Mouse (Mus musculus) thymus, adult 18-20 months (tissue): ENCODE measurements around the gene Atad5.

Source experiments
- DNase-seq, 2 experiments: peaks; one replicate each; pipeline ENCODE4 v3.0.0; 2022; ENCODE audit warnings: mixed read lengths in 2 of 2

The Atad5 gene

DNA sequence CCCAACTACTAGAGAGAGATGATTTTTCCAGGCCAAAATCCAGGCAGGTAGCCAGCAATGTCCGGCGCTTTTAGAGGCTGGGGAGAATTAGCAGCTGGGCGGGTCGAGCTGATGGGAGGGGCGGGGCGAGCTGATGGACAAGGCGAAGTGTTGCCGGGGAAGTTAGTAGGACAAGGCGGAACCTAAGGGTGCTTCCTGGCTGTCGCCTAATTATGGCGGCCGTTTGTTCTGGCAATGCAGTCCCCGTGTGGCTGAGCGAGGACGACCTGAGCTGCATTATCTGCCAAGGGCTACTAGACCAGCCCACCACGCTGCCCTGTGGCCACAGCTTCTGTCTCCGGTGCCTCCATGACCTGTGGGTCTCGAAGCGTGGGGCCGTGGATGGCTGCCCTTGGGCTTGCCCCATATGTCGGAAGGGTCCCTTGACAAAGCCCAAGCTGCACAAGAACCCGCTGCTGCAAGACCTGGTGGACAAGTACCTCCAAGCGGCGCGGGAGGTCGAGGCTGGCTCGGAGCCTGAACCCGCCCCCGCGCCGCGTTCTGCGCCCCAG is 94.6 kb downstream of the Atad5 start, which contains the start of gene Rnf135:
TSS of gene Rnf135 (plus strand) at position 147 of the 551 bp plus-strand sequence.
- peak; percentile 54 to 60 for DNase-seq

- no peak for DNase-seq
Observed at GRCm38 (mm10) chr11:80184531-80185071, 95.4 kb downstream of the Atad5 start.
